Mouse (Mus musculus) left cerebral cortex, adult 11 months (tissue): ENCODE results near the gene Cmklr1.

ENCODE experiments used
- DNase-seq: peaks from one replicate; pipeline ENCODE4 v3.0.0; 2022; ENCODE audit warnings: low spot score

The Cmklr1 gene

DNA sequence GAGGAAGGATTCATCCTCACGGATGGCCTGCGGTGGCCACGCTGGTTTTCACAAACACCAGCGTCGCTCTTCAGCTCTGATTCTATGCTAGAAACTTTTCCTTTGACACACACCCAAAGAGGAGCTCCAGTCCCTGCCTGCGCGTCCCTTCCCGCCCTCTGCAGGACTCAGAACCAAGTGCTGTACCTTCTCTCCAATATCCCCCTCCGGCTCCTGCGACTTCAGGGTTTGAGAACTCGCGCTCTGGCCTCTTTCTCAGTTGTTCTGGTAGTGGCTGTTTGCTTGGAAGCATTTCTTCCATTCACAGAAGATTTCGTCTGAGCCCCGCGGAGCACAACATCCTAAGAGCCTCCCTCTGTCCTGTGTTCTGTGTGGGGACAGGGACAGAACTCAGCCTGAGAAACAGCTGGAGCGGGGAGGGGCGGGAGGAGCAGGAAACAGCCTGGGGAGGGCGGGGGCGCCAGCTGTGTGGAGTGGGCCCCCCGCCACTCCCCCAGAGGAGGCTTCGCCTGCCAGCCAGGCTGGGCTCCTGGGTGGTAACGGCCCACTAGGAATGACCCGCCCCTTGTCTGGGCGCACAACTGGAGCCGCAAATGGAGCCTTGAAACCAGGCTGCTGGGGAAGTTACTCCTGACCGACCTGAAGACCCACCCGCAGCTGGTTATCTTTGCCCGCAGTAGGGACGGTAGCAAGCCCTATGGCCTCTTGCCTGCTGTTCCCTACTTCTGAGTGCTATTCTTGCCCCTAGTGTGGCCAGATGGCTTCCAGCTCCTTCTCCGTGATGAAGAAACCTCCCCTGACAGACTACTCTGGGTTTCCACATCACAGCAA, at the start of gene Cmklr1:
TSS of gene Cmklr1 (minus strand) at position 392 of the 831 bp plus-strand sequence.
- no peak for DNase-seq

DNA sequence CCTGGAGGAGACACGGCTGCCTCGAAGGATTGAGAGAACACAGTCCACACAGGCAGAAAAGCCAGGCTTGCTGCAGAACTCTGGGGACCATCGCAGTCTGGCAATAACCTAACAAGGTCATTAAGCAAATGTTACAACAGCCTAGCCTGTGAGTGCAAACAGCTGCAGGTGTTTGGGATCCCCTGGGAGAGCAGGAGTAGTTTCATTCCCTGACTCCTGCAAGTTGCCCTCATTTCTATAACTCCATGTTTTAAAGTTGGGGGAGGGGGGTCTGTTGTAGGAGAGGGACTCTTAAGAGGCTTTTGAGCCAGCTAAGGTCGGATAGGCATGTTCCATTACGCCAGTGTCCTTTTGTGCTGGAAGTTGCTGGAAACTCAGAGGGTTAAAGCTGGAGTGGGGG, 44.2 kb upstream of the Cmklr1 start:
- DNase-seq = no peak

DNA sequence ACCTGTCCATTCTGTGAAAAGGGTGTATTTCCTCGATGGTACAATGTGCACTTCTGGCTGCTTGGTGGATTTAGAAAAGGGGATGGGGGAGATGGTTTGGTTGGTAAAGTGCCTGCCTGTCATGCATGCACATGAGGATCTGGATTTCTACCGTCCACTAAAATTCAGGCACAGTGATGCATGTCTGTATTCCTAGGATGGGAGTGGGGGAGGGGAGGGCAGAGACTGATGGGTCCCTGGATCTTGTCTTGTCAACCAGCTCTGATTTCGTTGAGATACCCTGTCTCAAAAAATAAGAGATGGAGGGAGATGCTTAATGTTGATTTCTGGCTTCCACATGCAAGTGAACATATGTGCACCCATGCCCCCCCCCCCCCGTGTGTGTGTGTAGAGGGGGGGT, 43.8 kb upstream of the Cmklr1 start:
- DNase-seq = no peak

DNA sequence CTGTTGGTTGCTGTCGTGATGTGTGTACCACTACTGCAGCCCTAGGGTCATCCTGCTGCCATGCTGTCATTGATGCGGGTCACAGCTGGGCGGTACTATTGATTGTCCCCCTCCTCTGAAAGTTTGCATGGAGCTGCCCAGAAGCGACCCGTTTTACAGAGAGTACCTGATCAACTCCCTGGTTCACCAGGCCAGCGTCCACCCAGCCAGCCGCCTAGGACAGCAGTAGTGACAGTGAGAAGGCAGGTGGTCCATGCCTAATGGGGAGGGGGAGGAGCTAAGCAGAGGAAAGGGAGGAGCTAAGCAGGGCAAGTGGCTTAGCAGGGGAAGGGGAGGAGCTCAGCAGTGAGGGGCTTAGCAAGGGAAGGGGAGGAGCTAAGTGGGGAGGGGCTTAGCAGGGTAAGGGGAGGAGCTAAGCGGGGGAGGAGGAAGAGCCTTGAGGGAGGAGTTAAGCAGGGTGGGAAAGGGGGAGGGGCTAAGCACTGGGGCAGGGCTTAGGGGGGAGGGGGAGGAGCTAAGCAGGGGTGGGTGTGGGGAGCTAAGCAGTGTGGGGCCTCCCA, 43.0 kb upstream of the Cmklr1 start:
- no peak for DNase-seq

DNA sequence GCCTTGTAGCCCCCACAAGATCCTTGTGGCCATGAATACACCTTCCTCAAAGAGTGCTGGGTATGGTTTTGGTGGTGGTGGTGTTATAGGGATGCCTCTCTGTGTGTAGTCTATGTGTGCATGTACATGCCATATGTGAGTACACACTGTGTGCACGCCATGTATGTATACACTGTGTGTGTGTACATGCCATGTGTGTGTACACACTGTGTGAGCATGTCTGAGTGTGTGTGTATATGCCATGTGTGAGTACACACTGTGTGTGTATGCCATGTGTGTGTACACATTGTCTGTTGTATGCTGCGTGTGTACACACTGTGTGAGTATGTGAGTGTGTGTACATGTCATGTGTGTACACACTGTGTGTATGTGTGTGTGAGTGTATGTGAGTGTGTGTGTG, 40.6 kb upstream of the Cmklr1 start:
- DNase-seq = no peak

DNA sequence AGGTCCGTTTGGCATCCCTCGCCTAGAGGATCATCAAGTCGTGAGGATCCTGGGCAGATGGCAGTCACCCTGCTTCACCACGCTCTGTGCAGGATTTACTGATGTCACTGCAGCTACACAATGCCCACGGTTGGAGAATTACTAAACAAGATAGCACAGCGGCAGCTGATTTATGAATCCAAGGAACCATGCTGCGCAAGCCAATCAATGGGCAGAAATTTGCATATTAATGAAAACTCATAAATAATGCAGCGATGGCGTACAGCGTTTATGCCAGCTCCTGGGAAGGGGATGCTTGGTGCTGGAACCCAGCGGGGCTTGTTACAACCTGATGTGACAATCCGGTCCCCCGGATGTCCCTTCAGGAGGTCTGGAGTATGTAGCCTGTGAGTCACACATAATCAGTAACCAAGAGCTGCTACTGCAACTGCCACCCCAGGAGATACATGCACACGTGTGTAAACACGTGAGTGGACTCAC, 39.9 kb upstream of the Cmklr1 start:
- DNase-seq = no peak

DNA sequence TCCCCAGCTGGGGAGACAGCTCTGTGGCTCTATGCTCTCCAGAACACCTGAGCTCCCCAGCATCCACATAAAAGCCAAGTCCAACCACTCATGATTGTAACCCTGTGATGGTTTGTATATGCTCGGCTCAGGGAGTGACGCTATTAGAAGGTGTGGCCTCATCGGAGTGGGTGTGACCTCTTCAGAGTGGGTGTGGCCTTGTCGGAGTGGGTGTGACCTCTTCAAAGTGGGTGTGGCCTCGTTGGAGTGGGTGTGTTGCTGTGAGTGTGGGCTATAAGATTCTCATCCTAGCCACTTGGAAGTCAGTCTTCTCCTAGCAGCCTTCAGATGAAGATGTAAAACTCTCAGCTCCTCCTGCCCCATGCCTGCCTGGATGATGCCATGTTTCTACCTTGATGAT, 37.3 kb upstream of the Cmklr1 start:
- DNase-seq = no peak

DNA sequence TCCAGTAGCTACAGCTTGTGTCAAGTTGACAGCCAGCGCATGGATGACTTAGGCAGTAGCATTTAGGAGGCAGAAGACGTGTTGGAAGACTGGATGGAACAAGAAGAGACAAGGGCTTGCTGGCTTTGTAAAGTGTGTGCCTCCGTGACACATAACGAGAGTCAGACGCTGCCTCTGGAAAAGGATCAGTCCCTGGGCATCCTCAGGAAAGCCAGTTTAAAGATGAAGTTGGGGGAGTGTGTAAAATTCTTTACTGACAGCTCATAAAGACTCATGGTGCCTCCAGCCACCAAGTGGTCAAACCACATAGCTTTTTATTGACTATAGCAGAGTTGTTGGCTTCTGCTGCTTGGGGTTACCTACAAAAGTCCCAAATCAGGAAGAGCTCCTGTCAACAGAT, 35.2 kb upstream of the Cmklr1 start:
- DNase-seq = no peak

DNA sequence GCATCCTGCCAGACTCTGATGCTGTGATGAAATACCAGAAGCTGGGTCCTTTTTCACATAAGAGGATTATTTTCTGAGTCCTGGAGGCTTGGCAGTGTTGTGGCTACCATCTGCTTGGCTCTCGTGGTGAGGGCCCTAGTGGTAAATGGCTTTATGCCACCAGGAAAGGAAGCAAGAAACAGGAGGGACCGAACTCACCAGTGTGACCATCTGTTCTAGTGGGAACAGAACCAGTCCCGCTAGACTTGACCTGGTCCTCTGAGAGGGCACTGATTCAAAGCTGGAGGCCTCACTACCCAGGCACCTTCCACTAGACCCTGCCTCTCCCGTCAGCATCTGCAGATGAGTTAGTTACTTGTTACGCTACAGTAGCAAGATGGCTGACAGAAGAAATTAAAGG, 33.0 kb upstream of the Cmklr1 start:
- no peak for DNase-seq

DNA sequence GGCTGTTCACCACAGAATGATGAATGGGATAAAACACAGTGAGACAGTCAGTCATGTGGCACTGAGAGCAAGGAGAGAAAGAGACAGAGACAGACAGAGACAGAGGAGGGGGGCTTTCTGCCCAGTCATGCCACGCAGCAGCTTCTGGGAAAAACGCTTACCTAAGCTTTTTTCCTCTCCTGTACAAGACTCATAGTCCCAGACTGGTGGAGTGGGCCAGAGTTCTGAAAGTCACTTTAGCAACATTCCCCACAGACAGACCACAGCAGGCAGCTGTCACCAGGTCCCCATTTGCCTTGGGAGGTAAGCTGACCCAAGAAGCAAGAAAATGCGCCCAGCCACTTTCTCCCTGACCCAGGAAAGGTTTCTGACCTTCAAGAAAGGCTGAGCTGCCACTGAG, 32.2 kb upstream of the Cmklr1 start:
- no peak for DNase-seq

DNA sequence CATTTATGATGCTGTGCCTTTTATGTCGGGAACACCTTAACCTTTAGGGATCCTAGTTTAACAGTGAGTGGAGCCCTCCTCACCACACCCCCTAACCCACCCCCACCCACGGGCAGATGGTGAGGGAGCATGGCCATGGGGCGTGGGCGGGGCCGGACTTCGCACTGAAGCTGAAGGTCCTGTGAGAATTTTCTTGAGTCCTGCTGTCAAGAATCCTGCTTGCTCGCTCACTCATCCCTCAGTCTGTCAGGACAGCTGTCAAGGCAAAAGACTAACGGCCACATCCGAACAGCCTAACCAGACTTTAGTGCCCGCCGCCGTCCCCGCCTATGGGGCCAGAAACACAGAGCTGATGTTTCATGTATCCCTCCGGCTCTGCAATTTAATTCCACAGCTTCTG, 31.0 kb upstream of the Cmklr1 start:
- DNase-seq = no peak

DNA sequence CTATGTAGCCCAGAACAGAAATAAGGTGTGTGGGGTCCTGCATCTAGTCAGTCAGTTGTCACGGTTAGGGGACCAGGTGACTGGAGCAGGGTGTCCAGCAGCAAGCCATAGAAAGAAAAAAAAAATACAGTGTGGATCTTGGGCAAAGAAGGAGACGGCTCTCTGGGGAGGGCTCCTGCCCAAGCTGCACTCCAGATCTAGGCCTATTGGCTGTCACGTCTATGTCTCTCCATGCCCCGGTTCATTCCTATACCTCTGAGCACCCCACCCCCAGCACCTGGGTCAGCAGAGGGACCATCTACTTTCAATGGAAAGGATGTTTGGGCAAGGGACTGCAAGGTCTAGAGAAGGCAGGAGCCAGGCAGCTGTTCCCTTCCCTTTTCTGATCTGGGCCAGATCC, 29.3 kb upstream of the Cmklr1 start:
- no peak for DNase-seq

DNA sequence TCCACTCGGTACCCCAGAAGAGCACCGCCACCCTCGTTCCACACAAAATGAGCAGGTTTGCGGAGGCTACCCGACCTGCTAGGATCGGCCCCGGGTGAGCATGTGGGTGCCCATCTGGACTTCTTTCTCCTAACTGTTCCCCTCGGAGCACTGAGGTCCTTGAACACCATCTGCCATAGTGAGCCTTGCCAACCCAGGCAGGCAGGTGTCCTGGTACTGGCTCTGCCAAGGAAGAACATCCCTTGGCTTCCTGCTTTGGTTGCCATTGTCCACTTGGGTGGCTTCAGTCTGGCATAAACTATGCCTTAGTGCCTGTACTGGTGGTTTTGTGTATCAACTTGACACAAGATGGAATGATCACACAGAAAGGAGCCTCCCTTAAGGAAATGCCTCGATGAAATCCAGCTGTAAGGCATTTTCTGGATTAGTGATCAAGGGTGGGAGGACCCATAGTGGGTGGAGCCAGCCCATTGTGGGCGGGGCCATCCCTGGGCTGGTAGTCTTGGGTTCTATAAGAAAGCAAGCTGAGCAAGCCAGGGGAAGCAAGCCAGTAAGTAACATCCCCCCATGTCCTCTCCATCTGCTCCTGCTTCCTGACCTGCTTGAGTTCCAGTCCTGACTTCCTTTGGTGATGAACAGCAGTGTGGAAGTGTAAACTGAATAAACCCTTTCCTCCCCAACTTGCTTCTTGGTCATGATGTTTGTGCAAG, 28.7 kb upstream of the Cmklr1 start:
- DNase-seq = no peak

DNA sequence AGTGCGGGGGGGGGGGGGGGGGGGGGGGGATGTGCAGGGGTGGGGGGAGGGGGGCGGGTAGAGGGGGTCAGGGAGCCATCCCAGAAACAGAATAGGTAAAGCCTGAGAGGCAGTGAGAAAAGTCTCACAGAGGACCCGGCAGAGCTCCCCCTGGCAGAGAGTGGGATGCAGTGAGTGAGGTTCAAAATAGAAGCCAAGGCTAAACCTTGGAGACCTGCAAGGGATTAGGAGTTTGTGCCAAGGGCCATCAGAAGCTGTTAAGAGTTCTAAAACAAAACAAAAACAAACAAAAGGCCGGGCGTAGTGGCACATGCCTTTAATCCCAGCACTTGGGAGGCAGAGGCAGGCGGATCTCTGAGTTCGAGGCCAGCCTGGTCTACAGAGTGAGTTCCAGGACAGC, 27.3 kb upstream of the Cmklr1 start:
- DNase-seq = no peak

DNA sequence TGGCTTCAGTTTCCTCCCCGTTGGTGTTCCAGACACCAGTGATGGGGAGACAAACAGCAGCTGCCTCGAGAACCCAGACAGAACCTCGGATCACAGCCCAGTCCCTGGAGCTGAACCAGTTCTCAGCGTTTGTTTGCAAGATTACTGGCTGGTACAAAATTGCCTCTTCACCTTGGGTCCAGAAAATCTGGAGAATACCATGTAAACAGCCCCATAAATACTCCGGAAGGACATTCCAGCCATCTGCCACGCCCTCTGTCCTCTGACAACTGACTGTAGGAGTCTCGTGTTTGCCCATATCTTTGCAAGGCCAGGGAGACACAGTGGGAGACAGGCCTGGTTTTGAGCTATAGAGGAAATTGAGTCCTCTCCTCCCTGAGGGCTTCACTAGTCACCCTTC, 24.6 kb upstream of the Cmklr1 start:
- DNase-seq = no peak

DNA sequence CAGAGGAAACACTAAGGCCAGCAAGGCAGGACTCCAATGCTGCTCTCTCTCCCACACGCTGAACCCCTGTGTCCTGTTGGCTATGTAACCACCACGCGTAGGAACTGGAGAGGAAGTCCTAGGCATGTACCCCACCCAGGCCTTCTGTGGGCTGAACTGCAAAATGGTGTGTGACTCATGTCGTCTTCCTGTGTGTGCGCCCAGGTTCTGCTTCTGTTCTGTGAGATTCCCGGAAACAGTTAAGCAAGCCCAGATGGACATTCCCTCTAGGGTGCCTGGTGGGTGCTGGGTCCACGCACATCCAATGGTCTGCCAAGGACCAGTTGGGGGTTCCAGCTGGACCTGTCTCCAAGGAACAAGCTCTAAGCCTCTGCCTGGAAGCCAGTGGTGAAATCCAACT, 22.2 kb upstream of the Cmklr1 start:
- no peak for DNase-seq

DNA sequence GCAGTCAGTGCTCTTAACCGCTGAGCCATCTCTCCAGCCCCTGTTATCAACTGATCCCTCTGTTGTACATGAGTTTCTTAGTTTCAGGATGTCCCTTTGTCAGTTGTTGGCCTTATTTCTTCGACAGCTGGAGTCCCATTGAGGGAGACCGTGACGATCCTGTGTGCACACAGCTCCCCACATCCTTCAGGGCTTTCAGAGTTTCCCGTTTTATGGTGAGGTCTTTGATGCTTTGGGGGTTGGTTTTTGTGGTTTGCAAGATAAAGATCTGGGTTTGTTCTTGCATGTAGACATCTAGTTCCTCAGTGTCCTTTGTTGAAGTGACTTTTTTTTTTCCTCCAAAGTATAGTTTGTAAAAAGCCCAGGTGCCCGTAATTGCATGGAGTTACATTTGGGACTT, 20.4 kb upstream of the Cmklr1 start:
- DNase-seq = no peak

DNA sequence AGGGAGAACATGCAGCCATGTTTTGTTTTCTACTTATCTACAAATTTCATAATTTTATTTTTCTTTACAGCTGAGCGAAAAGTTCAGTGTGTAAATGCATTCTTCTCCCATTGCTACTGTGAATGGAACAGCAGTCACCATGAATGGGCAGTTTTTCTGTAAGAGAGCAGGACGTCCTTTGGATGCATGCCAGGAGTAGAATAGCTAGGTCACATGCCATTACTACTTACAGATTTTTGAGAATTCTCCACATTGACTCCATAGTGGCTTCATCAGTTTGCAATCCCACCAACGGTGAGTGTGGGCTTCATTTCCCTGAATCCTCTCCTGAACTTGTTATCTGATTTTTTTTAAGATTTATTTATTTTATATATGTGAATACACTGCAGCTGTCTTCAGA, 19.9 kb upstream of the Cmklr1 start:
- no peak for DNase-seq

DNA sequence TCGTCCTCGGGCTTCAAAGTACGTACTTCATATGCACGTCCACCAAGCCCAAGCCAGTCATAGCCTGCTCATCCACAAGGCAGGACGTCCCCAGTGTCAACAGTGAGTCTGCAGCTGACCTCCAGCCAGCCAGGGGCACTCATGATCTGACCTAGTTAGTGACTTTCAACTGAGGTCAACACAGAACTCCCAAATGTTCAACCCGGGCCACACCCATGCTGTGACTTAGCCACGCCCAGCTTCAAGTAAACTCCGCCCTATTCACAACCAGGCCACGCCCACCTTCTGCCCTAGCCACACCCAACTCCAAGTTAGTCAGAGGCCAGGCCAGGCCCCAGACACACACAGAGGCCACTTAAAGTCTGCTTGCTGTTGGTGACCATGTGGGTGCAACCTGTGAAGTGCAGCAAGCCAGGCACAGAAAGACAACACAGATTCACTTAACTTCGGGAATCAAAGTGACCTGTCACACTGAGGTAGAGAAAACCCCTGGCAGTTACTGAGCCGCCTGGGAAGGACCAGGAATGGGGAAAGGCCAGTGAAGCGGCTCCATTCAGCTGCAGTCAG, 14.5 kb upstream of the Cmklr1 start:
- DNase-seq = no peak

DNA sequence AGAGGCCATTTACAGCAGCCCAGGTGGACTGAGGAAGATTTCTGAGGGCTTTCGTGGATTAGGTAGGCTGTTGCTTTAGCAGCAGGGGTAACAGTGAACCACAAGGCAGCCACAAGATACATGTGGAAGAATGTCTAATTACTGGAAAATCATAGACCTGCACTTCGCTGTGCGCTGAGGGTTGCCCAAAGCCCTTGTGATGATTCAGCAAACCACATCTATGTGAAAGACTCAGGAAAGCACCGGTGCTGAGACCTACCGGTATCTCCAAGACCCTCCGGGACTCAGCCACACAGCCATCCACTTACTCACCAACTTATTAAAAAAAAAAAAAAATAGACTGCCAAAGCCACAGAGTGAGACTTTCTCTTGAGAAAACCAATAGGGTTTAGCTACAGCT, 13.9 kb upstream of the Cmklr1 start:
- no peak for DNase-seq

DNA sequence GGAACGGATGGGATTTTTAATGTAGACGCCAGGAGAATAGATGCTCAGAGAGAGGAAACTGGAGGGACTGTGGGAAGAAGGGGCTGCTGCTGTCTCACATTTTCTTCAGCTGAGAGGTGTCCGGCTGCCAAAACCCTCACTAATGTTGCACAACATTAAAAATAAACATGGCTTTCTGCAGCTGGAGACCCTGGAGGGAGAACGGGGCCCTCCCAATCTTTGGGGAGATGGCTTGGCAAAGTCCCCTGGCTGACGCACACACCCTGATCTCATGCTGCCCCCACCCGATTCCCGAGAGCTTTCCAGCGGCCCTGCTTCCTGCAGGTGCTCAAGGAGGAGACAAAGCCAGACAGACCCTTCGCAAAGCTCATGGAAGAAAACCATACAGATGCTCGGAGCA, 10.6 kb upstream of the Cmklr1 start:
- no peak for DNase-seq

DNA sequence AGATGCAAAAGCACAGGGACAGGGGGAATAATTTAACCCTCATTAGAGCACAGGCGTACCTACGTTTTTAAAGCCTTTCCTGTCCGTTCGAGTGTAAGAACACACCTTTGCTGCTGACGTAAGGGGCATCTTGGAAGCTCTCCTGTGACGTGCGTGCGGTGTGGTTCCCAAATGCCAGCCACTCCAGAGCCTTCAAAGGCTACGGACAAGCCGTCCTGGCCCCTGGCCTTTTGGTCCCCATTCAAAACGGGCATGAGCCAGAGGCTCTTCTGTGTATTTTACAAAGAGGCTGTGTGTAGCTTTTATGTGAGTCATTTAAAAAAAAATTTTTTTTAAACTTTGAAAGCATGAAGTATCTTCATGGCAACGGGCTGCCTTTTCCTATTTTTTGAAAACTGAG, 4.6 kb upstream of the Cmklr1 start:
- DNase-seq = no peak

DNA sequence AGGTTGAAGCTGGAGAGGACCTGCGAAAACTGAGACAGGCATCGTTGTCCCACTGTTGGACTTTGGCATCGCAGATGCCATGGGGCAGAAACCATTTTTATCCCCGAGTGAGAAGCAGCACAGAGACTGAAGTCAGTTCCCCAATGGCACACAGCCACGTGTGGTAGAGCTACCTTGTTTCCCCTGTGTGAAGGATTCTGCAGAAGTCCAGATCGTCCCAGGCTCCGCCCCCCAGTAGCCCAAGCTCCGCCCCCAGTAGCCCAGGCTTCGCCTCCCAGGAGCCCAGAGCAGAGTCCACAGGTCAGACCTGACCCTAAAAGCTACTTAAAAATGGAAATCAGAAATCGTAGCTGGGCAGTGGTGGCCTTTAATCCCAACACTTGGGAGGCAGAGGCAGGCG, 4.0 kb upstream of the Cmklr1 start:
- no peak for DNase-seq
